Mouse (Mus musculus): ENCODE results near the gene Muc13. TPM values are rescaled to one million over a fixed set of nuclear protein-coding genes. Genes with fewer than 3 reads are reported as not detected.

Gene Muc13
- polyA plus RNA-seq, 1 experiment from 2014 or later = 0.11 TPM

Other genes starting within 250 kb of the Muc13 start
- 13.3 and 14.4 TPM in 2 replicates for gene Heg1, start 109.7 kb upstream of the Muc13 start, polyA plus RNA-seq (2016; fragmentation: Nextera tagmentation; extraction: Ambion mirVana)
- gene Itgb5, start 35.6 kb downstream of the Muc13 start, polyA plus RNA-seq (2016; fragmentation: Nextera tagmentation; extraction: Ambion mirVana) = 77.9 and 86.0 TPM in 2 replicates
- 67.9 and 69.2 TPM in 2 replicates for gene Umps, start 173.0 kb downstream of the Muc13 start, polyA plus RNA-seq (2016; fragmentation: Nextera tagmentation; extraction: Ambion mirVana)